Mouse (Mus musculus) MEL (cell line): ENCODE measurements at regions not wholly inside any gene's neighbourhood (a gene's known extent, or its start where the extent isn't known, plus 50 kb on each side); places are given as distances from the start of the nearest gene placed in this dataset.

Source experiments
- CTCF ChIP-seq, 3 experiments: IDR thresholded peaks in 2 of 3; conservative IDR thresholded peaks in 1 of 3; 2 replicates each; pipeline ENCODE4 v1.5.1; 2011 to 2012; ENCODE audit warnings: low read length in 3 of 3, low read depth in 2 of 3, mild to moderate bottlenecking in 2 of 3, improper control_type of control experiment in 1 of 3, inconsistent platforms in 1 of 3, mixed read lengths in 1 of 3, moderate library complexity in 1 of 3; ENCODE audit not compliant: control insufficient read depth in 1 of 3, insufficient read depth in 1 of 3, poor library complexity in 1 of 3, severe bottlenecking in 1 of 3
- MAX ChIP-seq: IDR thresholded peaks from 2 replicates; pipeline ENCODE4 v1.6.1; 2011; ENCODE audit warnings: low read length, improper control_type of control experiment

GRCm38 (mm10) chr13:46015231-46015630 lies 50.4 kb upstream of the Atxn1 start:
- TF ChIP-seq CTCF (IDR thresholded peaks at IDR 0.05 in 2 of 3, conservative IDR thresholded peaks at IDR 0.05 in 1 of 3; ENCODE audit: control insufficient read depth in 1 of 3, insufficient read depth in 1 of 3, low read depth in 2 of 3, low read length in 3 of 3, poor library complexity in 1 of 3, severe bottlenecking in 1 of 3) (no peak), MAX (no peak)
